Mouse (Mus musculus) thymus, postnatal 14 days (tissue): ENCODE data around the gene Ctf1.

ENCODE experiments used
- DNase-seq: peaks from one replicate; pipeline ENCODE4 v3.0.0; 2021

Gene Ctf1

DNA sequence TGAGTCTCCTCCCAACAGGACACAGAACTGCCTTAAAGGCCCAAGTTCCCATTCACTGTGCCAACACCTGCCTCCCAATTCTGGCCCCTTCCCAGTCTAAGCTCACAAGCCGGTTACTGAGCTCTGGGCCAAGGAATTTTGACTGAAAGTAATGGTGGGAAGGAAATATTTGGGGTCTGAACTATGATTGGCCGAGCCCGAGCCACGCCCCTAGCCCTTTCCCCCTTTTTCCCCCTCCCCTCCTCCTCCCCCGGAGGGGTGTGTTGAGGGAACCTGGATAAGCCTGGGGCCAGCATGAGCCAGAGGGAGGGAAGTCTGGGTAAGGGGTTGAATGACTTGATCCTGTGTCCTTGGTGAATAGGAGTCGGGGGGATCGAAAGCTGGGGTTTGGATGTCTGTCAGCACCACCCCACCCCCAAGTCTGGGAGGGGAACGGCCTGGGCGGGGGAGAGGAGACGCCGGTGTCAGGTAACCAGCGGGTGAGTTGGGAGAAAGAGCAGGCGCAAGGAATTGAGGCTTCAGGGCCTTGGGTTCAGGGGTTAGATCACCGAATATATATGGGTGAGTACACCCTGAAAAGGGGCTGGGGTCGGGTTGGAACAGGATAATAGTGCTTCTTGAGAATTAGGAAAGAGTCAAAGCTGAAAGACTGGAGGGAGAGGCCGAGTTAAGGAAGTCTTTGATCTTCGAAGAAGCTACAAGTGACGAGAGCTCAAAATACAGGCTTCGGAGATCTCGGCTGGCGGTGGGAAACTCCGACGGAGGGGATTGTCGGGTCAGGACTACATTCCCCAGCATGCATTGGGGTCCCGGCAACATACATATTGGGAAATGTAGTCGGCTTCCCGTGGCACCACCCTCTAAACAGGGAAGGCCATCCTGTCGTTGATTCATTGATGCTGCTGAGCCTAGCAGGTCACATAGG, at the start of gene Ctf1:
Ctf1 (plus strand) TSS at position 276 of the 925 bp plus-strand sequence.
- peak; percentile 81 for DNase-seq

- DNase-seq: no peak
Measured at GRCm38 (mm10) chr7:127662926-127663325, 49.6 kb upstream of the Ctf1 start.

GRCm38 (mm10) chr7:127666066-127666654, 46.4 kb upstream of the Ctf1 start:
- no peak for DNase-seq

- DNase-seq: no peak
Measured at GRCm38 (mm10) chr7:127666679-127667078, 45.9 kb upstream of the Ctf1 start.

GRCm38 (mm10) chr7:127667171-127667570, 45.4 kb upstream of the Ctf1 start:
- no peak for DNase-seq

- no peak for DNase-seq
Measured at GRCm38 (mm10) chr7:127671880-127672774, 40.4 kb upstream of the Ctf1 start.

DNA sequence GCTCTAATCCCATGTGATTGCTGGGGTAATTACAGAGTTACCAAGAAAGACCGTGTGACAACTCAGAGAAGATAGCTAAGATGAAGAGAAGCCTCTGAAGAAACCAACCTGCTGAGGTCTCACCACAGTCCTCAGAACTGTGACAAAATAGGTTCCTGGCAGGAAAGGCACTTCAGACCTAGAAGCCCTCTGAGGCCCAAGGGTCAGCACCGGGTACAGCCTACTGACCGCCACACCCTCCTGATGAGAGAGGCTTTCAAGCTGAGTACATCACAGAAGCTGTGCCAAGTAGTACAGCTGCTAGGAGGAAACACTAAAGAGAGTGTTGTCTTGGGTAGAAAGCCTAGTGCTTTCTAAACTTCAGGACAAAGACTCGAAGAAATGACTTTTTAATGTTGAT, 39.8 kb upstream of the Ctf1 start:
- no peak for DNase-seq

GRCm38 (mm10) chr7:127674977-127675376, 37.6 kb upstream of the Ctf1 start:
- peak; percentile 86 for DNase-seq

- DNase-seq: no peak
Measured at GRCm38 (mm10) chr7:127675391-127675811, 37.1 kb upstream of the Ctf1 start.

DNA sequence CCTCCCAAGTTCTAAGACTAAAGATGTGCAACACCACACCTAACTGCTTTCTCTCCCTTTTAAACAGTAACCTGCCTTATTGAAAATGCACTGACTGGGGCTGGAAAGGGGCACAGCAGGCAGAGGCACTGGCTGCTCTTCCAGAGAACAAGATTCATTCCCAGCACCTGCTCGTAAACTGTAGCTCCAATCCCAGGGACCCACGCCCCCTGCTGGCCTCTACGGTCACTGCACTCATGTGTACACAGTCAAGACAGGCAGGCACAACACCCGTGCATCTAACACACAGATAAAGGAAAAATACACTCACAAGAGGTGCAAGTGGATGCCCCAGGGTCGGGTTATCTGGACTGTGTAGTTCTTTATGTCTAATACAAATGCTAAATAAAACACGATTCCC, 35.5 kb upstream of the Ctf1 start:
- peak; percentile 77 for DNase-seq

GRCm38 (mm10) chr7:127677609-127678008, 34.9 kb upstream of the Ctf1 start:
- DNase-seq: no peak

- no peak for DNase-seq
Measured at GRCm38 (mm10) chr7:127678811-127679210, 33.7 kb upstream of the Ctf1 start.

DNA sequence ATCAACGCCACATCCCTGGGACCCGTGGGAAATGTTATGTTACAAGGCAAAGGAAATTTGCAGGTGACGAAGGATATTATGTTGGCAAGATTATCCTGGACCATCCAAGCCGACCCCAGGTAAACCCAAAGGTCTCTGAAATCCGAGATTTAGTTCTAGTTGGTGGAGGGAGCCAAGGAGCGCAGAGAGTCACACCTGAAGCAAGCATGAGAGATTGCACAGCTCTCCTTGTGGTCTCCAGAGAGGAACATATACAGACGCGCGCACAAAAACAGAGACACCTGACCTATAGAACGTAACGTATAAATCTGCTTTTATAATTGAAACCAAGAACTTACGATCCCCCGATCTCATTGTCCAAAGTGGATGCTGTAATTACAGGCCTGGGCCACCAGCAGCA, 32.0 kb upstream of the Ctf1 start:
- no peak for DNase-seq

DNA sequence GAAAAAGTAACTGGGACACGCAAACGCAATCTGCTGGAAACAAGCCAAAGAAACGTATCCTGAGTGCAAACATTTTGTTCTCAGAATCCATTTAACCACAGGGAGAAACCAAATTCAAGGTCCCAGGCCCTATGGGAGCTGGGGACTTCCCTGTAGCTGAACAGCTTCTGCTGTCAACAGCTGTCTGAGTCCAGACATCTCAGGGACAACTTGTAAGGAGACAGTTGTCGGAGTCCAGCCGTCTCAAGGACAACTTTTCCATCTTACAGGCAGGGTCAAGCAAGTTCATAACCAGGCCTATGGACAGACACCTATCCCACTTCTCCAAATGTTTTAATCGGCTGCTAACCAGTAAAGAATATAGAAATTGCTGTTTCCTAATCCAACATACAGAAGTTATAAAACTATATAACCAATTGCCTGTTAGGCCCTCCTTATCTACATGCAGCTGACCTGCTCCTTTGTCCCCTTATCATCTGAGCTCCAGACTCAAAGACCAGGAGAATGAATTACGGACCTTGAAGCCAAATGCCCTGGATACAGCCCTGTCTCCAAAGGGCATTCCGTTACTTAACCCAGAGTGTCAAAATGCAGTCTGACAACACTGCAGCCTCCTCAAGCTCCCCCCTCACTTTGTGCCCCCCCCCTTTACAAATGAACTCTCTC, 30.5 kb upstream of the Ctf1 start:
- DNase-seq: no peak

GRCm38 (mm10) chr7:127685304-127686018, 27.1 kb upstream of the Ctf1 start:
- no peak for DNase-seq

DNA sequence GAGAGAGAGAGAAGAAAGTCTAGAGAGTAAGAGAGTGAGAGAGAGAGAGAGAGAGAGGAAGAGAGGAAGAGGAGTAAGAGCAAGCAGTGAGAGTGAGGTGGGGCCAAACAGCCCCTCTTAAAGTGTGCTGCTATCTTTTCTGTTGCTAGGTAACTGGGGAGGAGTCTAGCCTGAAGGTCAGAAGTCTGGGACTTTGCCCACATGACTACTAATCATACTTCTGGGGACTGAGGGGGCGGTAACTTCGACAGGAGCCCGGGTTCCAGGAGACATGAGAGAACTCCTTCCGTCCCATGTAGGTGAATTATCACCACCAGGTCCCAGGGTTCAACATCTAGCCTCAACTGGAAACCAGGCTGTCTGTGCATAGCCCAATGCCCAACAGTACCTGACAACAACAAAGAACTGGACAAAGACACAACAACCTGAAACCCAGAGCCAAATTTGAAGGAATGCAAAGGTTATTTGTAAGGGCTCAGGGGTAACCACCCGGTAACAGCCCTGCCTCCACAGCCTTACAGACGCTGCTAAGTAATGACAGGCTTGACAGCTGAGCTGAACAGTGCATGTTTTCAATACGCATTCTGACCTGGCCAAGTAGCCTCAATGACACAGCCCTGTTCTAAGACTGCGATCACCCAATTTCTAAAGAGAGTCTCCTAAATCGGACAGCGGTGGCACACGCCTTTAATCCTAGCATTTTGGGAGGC, 25.6 kb upstream of the Ctf1 start:
- no peak for DNase-seq

DNA sequence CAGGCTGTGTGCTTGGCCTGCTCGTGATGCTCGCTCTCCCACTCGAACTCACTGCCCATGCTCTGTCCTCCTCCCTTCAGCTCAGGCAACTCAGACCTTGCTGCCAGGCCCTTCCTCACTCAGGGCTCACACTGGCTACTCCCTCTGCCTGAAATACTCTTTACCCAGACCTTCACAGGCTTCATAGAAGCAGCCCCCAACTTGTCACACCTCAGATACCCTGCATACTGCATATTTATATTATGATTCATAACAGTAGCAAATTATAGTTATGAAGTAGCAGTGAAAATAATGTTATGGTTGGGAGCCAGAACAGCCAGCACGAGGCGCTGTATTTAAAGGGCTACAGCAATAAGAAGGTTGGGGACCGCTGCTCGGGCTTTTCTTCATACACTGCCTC, 23.6 kb upstream of the Ctf1 start:
- DNase-seq: no peak

DNA sequence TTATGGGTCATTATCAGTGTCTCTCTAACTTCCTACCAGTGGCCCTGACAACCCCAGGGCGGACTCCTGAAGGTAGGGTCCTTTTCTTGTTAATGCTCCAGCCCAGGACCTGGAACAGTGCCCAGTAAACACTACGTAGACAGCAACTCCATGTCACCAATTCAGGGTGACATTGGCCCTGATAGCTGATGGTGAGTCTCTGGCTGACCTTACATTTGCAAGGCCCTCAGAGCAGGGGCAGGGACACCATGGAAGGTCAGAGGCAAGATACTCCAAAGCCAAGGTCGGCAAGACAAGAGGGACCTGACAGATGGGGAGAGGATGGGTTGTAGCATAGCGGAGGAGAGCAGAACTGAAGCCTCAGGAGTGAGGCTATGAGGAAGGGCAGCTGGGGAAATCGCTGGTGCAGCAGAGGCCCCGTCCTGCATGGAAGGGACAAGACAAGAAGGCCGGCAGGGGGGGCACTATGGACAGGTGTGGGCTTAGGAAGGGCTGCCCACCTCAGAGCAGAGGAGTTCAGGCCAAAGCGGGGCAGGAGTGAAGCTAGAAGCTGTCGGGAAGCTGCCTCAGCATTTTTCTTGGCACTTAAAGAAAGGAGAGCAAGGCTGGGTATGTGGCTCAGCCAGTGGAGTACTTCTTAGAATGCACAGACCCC, 22.8 kb upstream of the Ctf1 start:
- no peak for DNase-seq

- no peak for DNase-seq
Measured at GRCm38 (mm10) chr7:127691221-127691989, 21.1 kb upstream of the Ctf1 start.

DNA sequence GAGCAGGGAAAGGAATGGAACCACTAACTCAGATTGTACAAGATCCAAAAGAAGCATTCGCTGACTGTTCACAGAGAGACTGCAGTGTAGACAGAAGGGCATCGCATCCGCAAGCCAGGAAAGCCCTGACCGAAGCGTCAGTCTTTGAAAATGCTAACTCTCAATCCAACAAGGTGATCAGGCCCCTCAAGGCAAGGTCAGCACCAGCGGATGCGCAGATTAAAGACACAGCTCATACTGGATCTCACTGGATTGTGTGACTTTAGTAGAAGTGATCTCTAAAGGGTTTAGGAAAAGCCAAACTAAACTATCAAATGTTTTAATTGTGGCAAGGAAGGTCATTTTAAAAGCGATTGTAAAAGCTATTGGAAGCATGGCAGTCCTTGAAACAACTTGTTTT, 19.2 kb upstream of the Ctf1 start:
- DNase-seq: no peak
